Mouse (Mus musculus) large intestine, adult 2 months (tissue): ENCODE measurements around the gene Hjurp. TPM values are rescaled to one million over a fixed set of nuclear protein-coding genes. Genes with fewer than 3 reads are reported as not detected.

Source experiments
- DNase-seq: peaks from one replicate; pipeline ENCODE4 v3.0.0-alpha.2; 2012; ENCODE audit warnings: low read depth, low spot score
- WGBS: fragments of 180-500 bp; shearing (Covaris S2); methylation state at CpG from one replicate; pipeline ENCODE4 v1.1.7; 2018; 5-methylcytosine and 5-hydroxymethylcytosine counted together
- polyA plus RNA-seq: library from polyadenylated mRNA; depleted of rRNA; stranded (reverse); fragments of >200 nt; gene quantifications from 2 replicates; pipeline ENCODE4 v1.2.3, GENCODE M21; 2012; rRNA removed

Gene Hjurp
- polyA plus RNA-seq, result 36.1 and 87.6 TPM in 2 replicates

- DNase-seq, result peak; percentile 100
- WGBS, result under 1% methylated on average over 50 of the region's 50 CpGs
Observed at GRCm38 (mm10) chr1:88277098-88277817, at the start of gene Hjurp, which contains the start of gene Trpm8. TSS of gene Hjurp (minus strand) at chr1:88277633. TSS of gene Trpm8 (plus strand) at chr1:88277661.

- 75% methylated on average over 3 of the region's 3 CpGs for WGBS
- no peak for DNase-seq
Observed at GRCm38 (mm10) chr1:88323101-88323500, 45.7 kb upstream of the Hjurp start.

GRCm38 (mm10) chr1:88322146-88322545 lies 44.7 kb upstream of the Hjurp start:
- DNase-seq, result no peak

DNA sequence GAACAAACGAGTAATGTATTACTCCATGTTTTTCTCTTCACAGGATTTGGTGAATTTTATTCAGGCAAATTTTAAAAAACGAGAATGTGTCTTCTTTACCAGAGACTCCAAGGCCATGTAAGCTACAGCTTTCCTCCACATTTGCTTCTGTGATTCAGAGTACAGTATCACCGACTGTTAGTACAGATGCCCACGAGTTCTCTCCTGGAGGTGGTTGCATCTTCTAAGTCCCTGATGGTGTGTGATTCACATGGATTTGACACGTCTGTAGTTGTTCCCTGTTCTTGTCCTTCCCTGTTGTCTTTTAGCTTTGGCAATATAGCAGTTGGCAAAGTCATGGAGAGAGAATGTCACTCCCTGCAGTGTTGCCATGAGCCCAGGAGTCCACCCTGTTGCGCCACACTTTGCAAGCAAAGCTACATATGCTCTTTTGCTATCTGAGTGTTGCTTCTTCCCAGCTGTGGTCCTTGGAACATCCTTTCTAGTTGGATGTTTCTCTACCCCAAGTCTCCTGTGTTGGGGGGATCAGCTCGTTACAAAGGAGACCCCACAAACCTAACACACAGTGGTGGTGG lies 43.5 kb upstream of the Hjurp start:
- no peak for DNase-seq
- WGBS, result 66% methylated on average over 7 of the region's 7 CpGs

DNA sequence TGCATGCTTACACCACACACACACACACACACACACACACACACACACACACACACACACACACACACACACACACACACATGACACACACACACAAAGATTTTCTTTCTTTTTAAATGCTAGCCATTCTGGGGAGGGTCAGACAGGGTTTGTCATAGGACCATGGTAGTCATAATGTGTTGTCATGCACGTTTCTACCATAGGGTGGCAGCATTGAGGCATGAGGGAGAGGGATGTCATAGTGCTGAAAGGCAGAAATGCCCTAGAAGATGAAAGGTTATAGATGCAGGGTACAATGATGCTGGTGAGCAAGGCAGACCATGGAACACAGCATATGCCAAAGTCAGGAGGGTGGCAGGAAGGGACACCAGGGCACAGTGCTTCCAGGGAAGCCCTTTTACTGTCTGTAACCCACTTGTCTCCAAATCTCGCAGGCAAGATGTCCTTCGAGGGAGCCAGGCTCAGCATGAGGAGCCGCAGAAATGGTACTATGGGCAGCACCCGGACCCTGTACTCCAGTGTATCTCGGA lies 41.2 kb upstream of the Hjurp start:
- 74% methylated on average over 6 of the region's 6 CpGs for WGBS
- no peak for DNase-seq

- 78% methylated on average over 1 of the region's 1 CpGs for WGBS
- DNase-seq, result no peak
Observed at GRCm38 (mm10) chr1:88317279-88317678, 39.8 kb upstream of the Hjurp start.

GRCm38 (mm10) chr1:88310349-88310748 lies 32.9 kb upstream of the Hjurp start:
- 62% methylated on average over 3 of the region's 3 CpGs for WGBS
- no peak for DNase-seq

DNA sequence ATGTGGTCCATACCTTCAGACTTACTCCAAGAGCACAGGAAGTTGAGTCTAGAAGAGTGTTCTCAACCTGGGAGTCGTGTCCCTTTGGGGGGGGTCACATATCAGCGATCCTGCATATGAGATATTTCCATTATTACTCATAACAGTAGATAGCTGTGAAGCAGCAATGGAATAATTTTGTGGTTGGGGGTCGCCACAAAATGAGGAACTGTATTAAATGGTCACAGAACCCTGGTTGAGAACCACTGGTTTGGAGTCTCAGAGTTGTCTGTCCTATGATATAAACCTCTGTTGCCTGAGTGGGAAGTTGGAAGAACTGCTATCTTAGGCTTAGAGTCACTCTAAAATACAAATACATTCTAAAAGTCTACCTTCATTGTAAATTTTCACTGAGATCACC lies 32.5 kb upstream of the Hjurp start:
- DNase-seq, result no peak
- WGBS, result 50% methylated on average over 3 of the region's 3 CpGs

- 45% methylated on average over 2 of the region's 2 CpGs for WGBS
- DNase-seq, result no peak
Observed at GRCm38 (mm10) chr1:88309020-88309419, 31.6 kb upstream of the Hjurp start.

DNA sequence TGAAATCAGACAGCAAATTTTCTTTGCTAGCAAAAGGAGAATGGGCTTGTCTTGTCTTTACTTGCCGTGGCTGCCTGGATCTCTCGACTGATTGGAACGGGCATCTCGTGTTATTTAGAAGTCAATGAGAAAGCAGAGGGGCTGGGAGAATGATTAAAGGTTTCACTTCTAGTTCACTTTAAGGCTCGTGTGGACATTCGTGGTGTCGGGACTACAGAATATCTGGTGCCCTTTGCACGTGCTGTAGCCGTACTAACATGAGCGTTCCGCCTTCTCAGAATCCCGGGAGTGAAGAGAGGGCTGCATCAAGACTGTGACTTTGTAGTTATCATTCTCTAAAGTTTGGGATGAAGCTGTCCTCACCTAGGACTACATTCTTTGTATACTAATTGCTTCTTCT lies 29.7 kb upstream of the Hjurp start:
- no peak for DNase-seq
- WGBS, result 64% methylated on average over 12 of the region's 12 CpGs

- DNase-seq, result no peak
- WGBS, result 58% methylated on average over 1 of the region's 1 CpGs
Observed at GRCm38 (mm10) chr1:88306543-88306942, 29.1 kb upstream of the Hjurp start.

DNA sequence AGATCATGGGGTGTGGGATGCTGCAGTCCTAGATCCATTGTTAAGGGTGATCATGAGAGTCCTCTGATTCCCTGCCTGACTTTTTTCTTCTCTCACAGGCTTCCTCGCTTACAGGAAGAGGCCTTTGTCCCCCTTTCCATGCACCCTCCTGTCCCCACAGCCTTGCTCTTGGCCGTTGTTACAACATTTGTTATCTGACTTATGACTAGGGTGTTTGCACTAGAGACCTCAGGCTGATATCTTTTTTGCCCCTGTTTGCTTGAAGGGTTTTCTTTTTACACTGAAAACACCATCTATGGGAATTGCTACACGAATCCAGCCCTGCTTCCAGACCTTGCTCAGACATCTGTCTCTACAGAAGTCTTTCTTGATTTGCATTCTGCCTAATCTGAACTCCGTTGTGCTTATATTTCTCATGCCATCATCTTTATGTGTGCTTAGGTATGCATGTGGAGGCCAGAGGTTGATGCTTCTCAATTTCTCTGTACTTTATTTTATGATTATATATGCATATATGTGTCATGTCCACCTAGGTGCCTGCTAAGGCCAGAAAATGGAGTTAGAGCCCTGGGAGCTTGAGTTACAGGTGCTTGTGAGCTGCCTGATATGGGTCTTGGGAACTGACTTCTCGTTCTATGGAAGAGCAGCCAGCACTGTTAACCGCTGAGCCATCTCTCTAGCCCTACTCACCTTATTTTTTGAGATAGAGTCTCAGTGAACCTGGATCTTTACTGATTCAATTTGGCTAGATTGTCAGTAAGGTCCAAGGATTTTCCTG lies 27.8 kb upstream of the Hjurp start:
- WGBS, result 40% methylated on average over 6 of the region's 6 CpGs
- no peak for DNase-seq

DNA sequence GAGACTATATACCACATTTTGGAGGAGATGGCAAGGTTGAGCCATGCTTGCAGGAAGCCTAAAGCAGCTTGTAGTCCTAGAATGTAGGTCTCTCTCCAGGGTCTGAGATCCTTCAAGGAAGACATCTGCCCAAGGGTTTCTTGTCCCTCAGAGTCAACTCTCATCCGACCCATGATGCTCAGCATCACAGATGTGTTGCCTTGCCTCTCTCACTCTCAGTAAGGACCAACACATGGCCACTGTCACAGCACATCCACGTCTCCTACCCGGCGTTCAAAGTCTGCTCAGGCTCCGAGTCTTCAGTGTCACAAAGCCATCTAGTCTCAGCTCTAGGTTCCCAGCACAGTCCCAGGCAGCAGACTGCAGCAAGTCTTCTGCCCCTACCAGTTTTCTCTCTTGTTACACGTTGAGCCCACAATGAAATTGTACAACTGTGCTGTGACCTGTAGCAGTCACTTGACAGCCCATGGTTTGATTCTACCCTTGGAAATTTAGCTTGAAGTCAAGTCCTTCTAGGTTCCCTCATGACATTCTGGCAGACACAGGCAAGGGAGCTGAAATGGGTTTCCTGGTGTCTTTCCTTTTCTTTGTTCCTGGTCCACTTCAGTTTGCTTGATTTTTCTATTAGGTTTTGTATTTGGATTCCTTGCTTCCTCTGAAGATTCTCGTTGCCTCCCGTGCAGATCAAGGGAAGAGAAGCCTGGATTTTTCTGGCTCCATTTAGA lies 27.0 kb upstream of the Hjurp start:
- DNase-seq, result no peak
- WGBS, result 57% methylated on average over 8 of the region's 8 CpGs

DNA sequence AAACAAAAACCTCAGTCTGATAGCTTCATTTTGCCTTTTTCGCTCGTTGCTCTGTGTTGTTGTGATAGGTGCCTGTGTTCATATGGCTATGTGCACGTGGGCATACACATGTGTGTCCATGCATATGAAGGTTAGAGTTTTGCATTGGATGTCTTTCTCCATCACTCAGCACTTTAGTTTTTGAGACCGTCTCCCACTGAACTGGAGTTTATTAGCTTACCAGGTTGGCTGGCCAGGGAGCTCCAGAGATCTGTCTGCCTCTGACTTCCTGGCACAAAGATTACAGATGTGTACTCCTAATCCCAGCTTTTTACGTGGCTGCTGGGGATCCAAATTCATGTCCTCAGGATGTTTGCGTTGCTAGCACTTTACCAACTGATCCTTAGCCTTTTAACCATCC lies 26.3 kb upstream of the Hjurp start:
- WGBS, result 61% methylated on average over 6 of the region's 6 CpGs
- no peak for DNase-seq

DNA sequence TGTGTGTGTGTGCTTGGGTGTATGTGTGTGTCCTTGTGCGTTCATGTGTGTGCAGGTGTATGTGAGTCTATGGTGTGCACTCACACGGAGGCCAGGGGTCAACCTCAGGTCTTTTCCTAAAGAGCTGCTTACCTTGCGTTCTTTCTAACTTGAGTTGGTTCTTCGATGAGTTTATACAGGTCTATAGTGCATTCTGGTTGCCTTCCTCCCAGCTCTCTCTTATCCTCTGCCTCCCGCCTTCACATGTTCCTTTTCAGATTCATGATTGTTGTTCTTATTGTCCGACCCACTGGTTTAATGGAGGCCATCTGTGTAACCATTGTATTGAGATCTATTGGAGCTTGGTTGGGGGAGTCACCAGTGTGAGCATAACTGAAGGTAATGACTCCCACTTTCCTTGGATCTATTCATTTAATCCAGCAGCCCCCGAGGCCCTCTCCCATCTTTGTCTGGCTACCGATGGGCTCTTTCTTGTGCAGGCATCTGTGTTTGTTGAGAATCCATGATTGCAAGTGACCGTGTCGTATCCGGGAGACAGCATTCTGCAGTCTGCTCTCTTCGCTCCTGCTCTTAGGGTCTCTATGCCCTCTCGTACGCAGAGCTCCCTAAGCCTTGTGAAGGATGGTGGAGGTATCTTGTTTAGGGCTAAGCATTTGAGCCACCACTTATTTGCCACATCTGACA lies 24.8 kb upstream of the Hjurp start:
- DNase-seq, result no peak
- 62% methylated on average over 14 of the region's 14 CpGs for WGBS

DNA sequence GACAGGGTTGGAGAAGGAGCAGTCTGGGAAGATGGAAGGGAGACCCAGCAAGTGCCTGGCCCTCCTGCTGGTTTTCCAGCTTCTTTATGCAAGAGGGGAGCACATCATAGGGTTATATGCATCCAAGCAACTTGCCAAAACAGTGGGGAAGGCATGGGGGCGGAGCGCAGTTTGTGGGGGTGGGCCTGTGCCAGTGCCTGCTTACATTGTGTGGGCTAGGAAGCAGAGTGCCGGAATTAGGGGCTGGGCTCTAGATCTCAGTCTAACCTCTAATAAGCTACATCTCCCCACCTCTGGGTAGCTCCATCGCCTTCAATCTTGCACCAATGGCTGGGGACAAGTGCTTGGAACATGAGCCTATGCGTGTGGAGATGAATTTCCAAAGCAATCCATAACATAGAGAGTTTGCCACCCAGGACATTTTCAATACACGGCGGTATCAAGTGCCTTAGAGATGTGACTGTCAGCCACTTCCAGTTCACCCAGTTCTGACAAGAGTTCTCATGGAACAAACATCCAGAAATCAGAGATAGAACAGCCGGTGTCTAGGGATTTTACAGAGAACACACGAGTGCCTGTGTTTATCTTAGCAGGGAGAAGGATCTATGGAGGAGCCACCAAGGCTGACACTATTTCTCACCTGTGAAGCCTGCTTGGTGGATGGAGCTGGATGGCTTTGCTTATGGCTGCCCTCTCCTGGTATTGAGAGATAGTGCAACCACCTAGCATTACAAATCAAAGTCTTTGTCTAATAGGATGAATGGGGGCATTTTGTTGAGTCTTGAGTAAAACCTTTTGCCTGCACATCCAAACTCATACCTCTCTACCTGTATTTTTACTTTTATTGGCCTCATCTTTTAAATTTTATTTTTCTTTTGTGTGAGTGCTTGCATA lies 23.9 kb upstream of the Hjurp start:
- no peak for DNase-seq
- WGBS, result 67% methylated on average over 9 of the region's 9 CpGs

DNA sequence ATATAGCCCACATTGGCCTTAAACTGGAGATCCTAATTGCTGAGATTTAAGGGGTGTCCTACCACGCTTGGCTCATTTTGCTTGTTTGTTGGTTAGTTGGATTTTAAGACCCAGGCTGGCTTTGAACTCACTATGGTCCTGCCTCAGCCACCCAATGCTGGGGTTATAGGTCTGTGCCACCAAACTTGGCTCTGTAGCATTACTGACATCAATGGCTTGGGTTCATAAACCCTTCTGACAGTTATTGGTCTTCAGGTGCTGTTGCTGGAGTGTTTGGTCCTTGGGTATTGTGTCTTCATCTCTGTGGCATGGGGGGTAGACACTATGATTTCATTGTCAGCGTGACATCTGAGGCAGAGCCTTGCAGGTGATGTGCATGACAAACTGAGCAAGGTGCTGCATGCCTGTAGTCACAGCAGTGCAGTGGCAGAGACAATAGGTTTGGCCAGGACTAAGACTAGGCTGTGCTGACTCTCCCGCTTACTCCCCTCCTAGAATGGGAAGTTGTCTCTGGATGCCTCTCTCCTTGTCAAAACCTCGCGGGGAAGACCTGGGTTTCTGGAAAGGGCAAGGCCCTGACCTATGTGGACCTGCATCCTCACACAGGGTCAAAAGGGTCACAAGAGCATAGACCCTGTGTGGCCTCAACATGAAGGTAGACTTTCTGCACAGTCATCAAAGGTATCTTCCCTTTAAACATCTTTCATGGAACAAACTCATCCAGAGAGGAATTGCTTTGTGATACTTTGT lies 23.0 kb upstream of the Hjurp start:
- WGBS, result 38% methylated on average over 5 of the region's 5 CpGs
- DNase-seq, result no peak

DNA sequence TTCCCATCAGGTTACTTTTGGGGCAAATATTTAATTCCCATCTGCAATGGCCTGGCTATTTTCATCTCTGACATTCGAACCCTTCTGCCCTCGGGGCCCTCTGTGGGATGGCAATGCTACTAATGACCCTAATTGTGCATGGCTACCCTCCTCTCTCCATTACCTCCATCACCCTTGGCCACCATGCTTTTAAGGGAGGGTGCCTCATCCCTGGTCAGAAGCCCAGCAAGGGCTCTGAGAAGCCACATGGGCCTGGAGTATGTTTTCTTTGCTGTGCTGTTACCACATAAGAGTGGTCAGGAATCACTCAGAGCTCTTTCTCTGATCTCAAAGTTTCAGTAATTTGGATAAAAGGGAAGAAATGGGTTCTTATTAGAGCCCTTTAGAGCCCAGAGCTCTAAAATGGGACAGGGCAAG lies 22.1 kb upstream of the Hjurp start:
- no peak for DNase-seq

More for the DNA sequence above, 22.1 kb upstream of the Hjurp start:
- WGBS, result 79% methylated on average over 2 of the region's 2 CpGs
